Mouse (Mus musculus) midbrain, embryonic 12.5 days (tissue): ENCODE measurements around the gene Wdr45b. TPM values are rescaled to one million over a fixed set of nuclear protein-coding genes. Genes with fewer than 3 reads are reported as not detected.
A peak's percentile ranks its signal among the peaks of the same experiment; 100 is the strongest.
"Not testable (repeated sequence)": the region's sequence is repeated elsewhere in the genome, so short reads cannot be mapped to it uniquely, and the experiment has no call there.

Source experiments
- ATAC-seq: fragments of 200-750 bp; cut with Nextera tagmentation; 2 replicates; pipeline ENCODE4 v1.8.0; 2017; ENCODE audit warnings: low read depth, moderate TSS enrichment, moderate library complexity; ENCODE audit not compliant: low FRiP score
- H3K27ac ChIP-seq: fragments of 300-500 bp; sonication (generic); replicated peaks from 2 replicates; pipeline ENCODE4 v1.5.1; 2016; ENCODE audit warnings: mild to moderate bottlenecking
- H3K27me3 ChIP-seq: fragments of 300-500 bp; sonication (generic); 2 replicates; pipeline ENCODE4 v1.6.1; 2016; ENCODE audit warnings: mild to moderate bottlenecking
- H3K36me3 ChIP-seq: fragments of 300-500 bp; sonication (generic); 2 replicates; pipeline ENCODE4 v1.6.1; 2016
- H3K4me1 ChIP-seq: fragments of 300-500 bp; sonication (generic); 2 replicates; pipeline ENCODE4 v1.6.1; 2016
- H3K4me2 ChIP-seq: fragments of 300-500 bp; sonication (generic); replicated peaks from 2 replicates; pipeline ENCODE4 v1.6.1; 2016; ENCODE audit warnings: mild to moderate bottlenecking, moderate library complexity
- H3K4me3 ChIP-seq: fragments of 300-500 bp; sonication (generic); 2 replicates; pipeline ENCODE4 v1.5.1; 2016; ENCODE audit warnings: mild to moderate bottlenecking
- H3K9ac ChIP-seq: fragments of 300-500 bp; sonication (generic); replicated peaks from 2 replicates; pipeline ENCODE4 v1.6.1; 2016; ENCODE audit warnings: mild to moderate bottlenecking, moderate library complexity
- H3K9me3 ChIP-seq: fragments of 300-500 bp; sonication (generic); 2 replicates; pipeline ENCODE4 v1.6.1; 2016; ENCODE audit warnings: mild to moderate bottlenecking
- WGBS: fragments of 180-500 bp; shearing (Covaris S2); methylation state at CpG from one replicate; pipeline ENCODE4 v1.1.7; 2016; 5-methylcytosine and 5-hydroxymethylcytosine counted together
- polyA plus RNA-seq: library from polyadenylated mRNA; unstranded; fragments of >200 nt; fragmentation: Nextera tagmentation; extraction: Ambion mirVana; gene quantifications from 2 replicates; pipeline ENCODE4 v1.2.1, GENCODE M21; 2016

The Wdr45b gene
- polyA plus RNA-seq, 1 experiment from 2014 or later, result 81.8 TPM

DNA sequence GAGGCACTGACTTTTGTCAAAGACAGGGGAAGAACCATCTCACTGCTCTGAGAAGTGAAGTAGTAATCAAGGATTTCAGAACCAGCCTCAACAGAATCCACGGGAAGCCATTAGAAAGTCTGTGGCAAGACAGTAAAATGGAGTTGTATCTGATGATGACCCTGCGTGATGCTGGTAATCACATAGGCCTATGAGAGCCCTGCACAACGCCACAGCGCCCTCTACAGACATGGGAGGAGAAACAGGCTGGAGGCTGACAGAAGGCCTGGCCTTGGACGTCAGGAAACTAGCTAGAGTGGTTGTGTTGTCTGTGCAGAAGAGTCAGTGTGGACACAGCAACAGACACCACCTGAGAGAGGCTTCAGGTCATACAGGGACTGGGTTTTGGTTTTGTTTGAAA is 8.0 kb upstream of the Wdr45b start:
- Histone ChIP-seq H3K9me3 (no peaks in the 10 kb centered on the region), H3K4me1 (no peaks in the 10 kb centered on the region), H3K27ac (no peak overlapping the region), H3K4me2 (no peak overlapping the region), H3K9ac (no peak overlapping the region), H3K36me3 (no peaks in the 10 kb centered on the region), H3K4me3 (no peak overlapping the region), H3K27me3 (no peaks in the 10 kb centered on the region)
- no peak for ATAC-seq
- WGBS, result 35% methylated on average over 5 of the region's 5 CpGs

DNA sequence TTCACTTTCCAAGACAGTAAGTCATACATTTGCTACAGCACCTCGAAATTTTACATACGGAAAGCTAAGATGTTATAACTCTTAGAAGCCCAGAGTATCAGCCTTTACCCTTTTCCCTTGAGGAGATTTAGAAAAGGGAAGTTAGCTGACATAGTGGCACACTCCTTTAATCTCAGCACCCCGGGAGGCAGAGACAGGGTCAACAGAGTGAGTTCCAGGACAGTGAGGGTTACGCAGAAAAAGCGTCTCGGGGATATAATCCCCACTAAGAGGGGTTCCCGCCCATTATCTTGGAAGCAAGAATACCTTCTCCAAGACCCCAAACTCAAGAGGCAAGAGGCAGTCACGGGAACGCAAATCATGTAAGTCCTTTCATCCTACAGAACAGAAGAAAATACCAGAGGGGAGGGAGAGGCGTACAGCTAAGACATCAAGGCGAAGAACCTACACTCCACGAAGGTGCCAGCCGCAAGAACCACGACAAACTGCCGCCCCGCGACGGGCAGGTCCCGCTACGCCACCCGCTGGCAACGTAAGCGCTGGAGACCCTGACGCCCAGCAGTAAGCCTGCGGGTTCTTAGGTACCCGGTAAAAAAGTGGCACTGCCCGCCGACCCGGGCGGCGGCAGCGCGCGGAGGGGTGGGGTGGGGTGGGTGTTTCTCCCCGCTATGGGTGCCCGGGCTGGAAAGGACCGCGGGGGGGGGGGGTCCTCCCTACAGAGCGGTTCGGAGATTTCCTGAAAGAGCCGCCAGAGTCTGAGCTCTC is 737 bp downstream of the Wdr45b start:
- Histone ChIP-seq H3K9me3 (no peaks in the 10 kb centered on the region), H3K36me3 (0 out of 2 replicates have a peak, but pooled peaks cover 6% of the 10 kb centered on the region), H3K27me3 (no peaks in the 10 kb centered on the region), H3K4me3 (peak overlapping the region; percentile 97), H3K9ac (peak overlapping the region; percentile 94), H3K27ac (peak overlapping the region; percentile 76), H3K4me1 (peaks cover 23% of the 10 kb centered on the region), H3K4me2 (peak overlapping the region; percentile 91)
- 5% methylated on average over 34 of the region's 41 CpGs for WGBS
- no peak for ATAC-seq

DNA sequence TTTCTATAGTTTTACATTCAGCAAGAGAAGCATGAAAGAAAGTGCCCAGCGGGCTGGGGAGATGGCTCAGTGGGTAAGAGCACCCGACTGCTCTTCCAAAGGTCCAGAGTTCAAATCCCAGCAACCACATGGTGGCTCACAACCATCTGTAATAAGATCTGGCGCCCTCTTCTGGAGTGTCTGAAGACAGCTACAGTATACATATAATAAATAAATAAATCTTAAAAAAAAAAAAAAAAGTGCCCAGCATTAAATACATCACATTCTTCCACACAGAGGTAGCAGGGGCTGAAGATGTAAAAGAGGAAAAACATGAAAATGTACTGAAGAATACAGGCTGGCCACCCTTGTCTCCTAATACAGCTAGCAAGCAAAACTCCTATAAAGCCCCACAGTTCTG is 5.5 kb downstream of the Wdr45b start:
- H3K27me3 ChIP-seq, H3K27ac ChIP-seq, H3K9me3 ChIP-seq, H3K4me2 ChIP-seq, H3K4me3 ChIP-seq, H3K9ac ChIP-seq, ATAC-seq: not testable (repeated sequence)
- 81% methylated on average over 3 of the region's 3 CpGs for WGBS
- peaks cover 14% of the 10 kb centered on the region for H3K4me1 ChIP-seq
- peaks cover 24% of the 10 kb centered on the region for H3K36me3 ChIP-seq

DNA sequence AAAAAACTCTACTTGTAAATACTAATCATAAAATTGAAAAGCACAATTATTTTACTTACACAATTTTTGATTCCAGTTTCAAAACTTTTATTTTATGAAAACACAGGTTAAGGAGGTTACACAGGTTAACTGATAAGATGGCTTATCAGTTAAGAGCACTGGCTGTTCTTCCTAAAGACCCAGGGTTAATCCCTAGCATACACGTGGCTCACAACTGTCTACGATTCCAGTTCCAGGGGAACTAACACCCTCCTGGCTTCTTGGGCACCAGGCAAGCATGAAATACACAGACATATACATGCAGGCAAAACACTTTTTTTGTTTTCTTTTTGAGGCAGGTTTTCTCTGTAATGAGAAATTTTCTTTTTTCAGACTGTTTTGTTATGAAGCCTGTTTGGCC is 6.1 kb downstream of the Wdr45b start:
- Histone ChIP-seq H3K4me3 (no peak overlapping the region), H3K36me3 (peaks cover 24% of the 10 kb centered on the region), H3K9me3 (no peaks in the 10 kb centered on the region), H3K27ac (no peak overlapping the region), H3K4me1 (peaks cover 10% of the 10 kb centered on the region), H3K4me2 (no peak overlapping the region), H3K9ac (no peak overlapping the region), H3K27me3 (no peaks in the 10 kb centered on the region)
- ATAC-seq, result no peak
- WGBS, result 96% methylated on average over 2 of the region's 2 CpGs

DNA sequence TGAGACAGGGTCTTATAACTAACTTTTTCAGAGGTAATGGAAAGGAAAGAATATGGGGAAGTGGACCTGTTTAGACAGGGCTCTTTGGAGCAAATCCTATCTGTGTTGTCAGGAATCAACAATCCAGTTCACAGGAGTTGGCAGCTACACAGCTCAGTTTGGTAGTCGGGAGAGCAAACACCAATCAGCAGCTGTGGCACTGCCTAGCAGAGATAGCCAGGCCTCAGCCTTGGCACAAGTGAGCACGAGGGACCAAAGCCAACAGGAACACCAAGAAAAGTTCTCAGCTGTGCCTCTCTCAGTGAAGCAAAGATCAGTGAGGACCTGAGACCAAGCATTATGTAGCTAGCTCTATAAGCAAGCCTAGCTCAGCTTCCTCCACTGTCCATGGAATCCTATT is 7.2 kb downstream of the Wdr45b start:
- Histone ChIP-seq H3K36me3 (peaks cover 24% of the 10 kb centered on the region), H3K9me3 (no peaks in the 10 kb centered on the region), H3K4me3 (no peak overlapping the region), H3K4me1 (no peaks in the 10 kb centered on the region), H3K27ac (no peak overlapping the region), H3K4me2 (no peak overlapping the region), H3K27me3 (no peaks in the 10 kb centered on the region), H3K9ac (no peak overlapping the region)
- ATAC-seq, result no peak
- 96% methylated on average over 2 of the region's 2 CpGs for WGBS

DNA sequence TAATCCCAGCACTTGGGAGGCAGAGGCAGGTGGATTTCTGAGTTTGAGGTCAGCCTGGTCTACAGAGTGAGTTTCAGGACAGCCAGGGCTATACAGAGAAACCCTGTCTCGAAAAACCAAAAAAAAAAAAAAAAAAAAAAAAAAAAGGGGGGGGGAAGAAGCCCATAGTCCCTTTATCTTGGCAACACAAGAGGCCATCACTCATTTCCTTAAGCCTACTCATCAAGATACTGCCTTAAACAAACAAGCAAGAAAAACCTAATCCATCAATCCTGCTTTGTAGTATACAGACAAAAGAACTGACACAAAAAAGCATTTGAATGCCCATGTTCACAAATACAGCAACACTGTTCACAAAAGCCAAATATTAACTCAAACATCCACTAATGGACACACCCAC is 11.8 kb downstream of the Wdr45b start:
- not testable (repeated sequence) for ATAC-seq, H3K27me3 ChIP-seq, H3K27ac ChIP-seq, H3K4me2 ChIP-seq, H3K9me3 ChIP-seq, H3K4me3 ChIP-seq, H3K9ac ChIP-seq, H3K4me1 ChIP-seq
- WGBS, result 60% methylated on average over 1 of the region's 1 CpGs
- H3K36me3 ChIP-seq, result peaks cover 36% of the 10 kb centered on the region

DNA sequence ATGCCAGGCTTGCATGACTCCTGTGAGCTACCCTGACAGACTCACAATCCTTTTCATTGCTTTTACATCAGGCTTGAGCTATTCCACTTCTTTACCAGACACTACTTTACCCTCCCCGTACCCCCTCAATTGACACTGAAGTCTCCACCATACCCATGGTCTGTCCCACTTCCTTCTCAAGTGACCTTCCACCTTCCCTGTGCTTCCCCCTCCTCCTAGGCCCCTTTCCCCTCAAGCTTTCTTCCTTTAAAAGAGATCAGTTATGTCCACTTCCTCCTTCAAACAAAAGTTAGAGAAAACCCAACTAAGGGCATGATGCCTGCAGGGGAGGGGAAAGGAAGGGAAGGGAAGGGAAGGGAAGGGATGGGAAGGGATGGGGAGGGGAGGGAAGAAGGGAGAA is 14.0 kb downstream of the Wdr45b start:
- Histone ChIP-seq H3K9ac (no peak overlapping the region), H3K27ac (no peak overlapping the region), H3K4me2 (no peak overlapping the region), H3K4me1 (no peaks in the 10 kb centered on the region), H3K36me3 (peaks cover 37% of the 10 kb centered on the region), H3K4me3 (no peak overlapping the region), H3K9me3 (no peaks in the 10 kb centered on the region), H3K27me3 (no peaks in the 10 kb centered on the region)
- 81% methylated on average over 1 of the region's 1 CpGs for whole genome bisulfite sequencing
- no peak for ATAC-seq

DNA sequence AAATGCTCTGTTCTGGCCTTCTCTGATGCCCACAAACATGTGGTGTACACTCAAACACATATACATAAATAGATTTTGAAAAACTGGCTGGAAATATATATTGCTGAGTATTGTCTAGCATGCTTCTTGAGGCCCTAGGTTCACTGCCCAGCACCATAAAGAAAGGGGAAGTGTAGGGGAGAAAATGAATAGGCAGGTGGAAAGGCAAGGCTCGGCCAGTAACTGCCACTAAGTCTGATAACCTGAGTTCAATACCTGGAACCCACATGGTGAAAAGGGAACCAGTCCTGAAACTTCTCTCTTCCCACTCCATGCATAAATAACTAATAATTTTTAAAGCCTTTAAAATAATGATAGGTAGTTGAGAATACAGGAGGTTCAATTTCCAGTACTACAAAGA is 14.6 kb downstream of the Wdr45b start:
- H3K36me3 ChIP-seq, result peaks cover 44% of the 10 kb centered on the region
- no peak for ATAC-seq
- H3K4me2 ChIP-seq, result no peak overlapping the region
- no peak overlapping the region for H3K27ac ChIP-seq
- no peak overlapping the region for H3K4me3 ChIP-seq
- 96% methylated on average over 1 of the region's 1 CpGs for WGBS
- no peak overlapping the region for H3K9ac ChIP-seq
- H3K4me1 ChIP-seq, result no peaks in the 10 kb centered on the region
- no peaks in the 10 kb centered on the region for H3K9me3 ChIP-seq
- no peaks in the 10 kb centered on the region for H3K27me3 ChIP-seq

DNA sequence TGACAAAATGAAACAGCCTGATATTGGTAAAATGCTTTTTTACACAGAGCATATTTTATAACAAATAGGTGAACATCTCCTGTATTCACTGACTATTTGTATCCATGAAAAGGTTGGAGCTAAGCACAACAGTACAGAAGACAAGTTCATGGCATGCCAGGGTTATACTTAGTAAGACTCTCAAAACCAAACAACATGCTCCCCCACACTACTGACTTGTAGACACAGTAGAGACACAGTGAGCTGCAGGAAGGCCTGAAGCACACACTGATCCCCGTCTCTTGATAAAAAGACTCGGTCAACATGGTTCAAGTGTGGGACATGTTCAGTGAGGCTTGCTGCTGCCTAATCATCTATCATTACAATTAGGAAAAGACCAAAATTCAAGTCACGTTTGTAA is 22.6 kb downstream of the Wdr45b start:
- Histone ChIP-seq H3K27ac (no peak overlapping the region), H3K36me3 (peaks cover 66% of the 10 kb centered on the region), H3K4me2 (no peak overlapping the region), H3K27me3 (no peaks in the 10 kb centered on the region), H3K9me3 (no peaks in the 10 kb centered on the region), H3K4me1 (no peaks in the 10 kb centered on the region), H3K4me3 (no peak overlapping the region), H3K9ac (no peak overlapping the region)
- no peak for ATAC-seq
- 91% methylated on average over 3 of the region's 3 CpGs for WGBS

DNA sequence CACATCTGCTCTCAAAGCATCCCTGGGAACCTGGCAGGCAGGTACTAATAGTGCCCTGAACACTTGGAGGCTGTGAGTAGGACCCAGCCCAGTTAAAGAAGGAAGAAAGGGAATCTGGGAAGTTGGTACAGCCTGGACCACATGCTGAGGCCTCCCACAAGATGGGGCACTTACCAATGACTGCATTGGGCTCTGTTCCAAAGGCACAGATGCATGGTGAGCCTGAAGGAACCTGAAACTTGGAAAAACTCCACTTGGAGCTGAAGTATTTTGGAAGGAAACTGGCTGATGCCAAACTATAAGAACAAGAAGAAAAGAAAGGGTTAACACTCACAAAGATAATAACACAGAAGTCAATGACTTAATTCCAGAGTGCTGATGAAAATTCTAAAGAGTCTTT is 25.6 kb downstream of the Wdr45b start:
- Histone ChIP-seq H3K9me3 (no peaks in the 10 kb centered on the region), H3K9ac (no peak overlapping the region), H3K4me2 (no peak overlapping the region), H3K4me3 (no peak overlapping the region), H3K27ac (no peak overlapping the region), H3K4me1 (no peaks in the 10 kb centered on the region), H3K36me3 (peaks cover 46% of the 10 kb centered on the region), H3K27me3 (no peaks in the 10 kb centered on the region)
- ATAC-seq, result no peak

DNA sequence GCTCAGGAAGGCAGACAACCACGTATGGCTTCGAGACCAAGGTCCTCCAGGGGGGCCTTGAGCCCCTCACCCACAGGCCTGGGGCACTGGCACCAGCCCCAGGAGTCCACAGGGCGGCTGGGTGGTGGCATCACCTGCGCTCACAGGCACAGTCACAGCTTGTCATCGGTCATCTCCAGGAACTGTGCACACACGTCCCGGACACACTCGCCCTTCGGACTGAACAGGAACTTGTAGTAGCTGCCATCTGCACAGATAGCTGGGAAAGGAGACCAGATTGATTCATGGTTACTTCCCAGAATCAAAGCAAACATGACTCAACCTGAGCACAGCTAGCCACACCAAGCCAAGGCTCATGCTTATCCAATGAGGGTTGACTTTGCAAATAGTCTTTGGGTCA is 26.0 kb downstream of the Wdr45b start:
- Histone ChIP-seq H3K36me3 (peaks cover 45% of the 10 kb centered on the region), H3K4me1 (no peaks in the 10 kb centered on the region), H3K4me2 (no peak overlapping the region), H3K27me3 (no peaks in the 10 kb centered on the region), H3K9ac (no peak overlapping the region), H3K4me3 (no peak overlapping the region), H3K27ac (no peak overlapping the region), H3K9me3 (no peaks in the 10 kb centered on the region)
- 97% methylated on average over 9 of the region's 9 CpGs for WGBS
- no peak for ATAC-seq

DNA sequence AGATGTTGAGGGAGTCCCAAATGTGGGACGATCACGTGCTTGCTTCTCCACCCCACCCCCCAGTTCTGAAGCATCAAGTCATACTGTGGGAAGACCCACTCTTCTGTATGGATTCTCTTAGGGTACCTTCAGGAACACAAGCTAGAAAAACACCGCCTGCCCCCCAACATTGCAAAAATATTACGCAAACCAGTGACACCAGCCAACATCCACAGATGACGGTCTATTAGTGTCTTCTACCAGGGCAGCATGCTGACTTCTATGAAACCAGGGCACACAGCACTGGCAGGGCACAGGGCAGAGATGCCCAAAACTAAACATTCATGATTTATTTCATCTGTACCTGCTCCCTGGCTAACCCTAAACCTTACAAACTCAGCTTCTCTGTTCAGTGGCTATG is 27.6 kb downstream of the Wdr45b start:
- 96% methylated on average over 5 of the region's 5 CpGs for WGBS
- no peak overlapping the region for H3K27ac ChIP-seq
- no peaks in the 10 kb centered on the region for H3K9me3 ChIP-seq
- no peak overlapping the region for H3K9ac ChIP-seq
- H3K27me3 ChIP-seq, result no peaks in the 10 kb centered on the region
- H3K4me3 ChIP-seq, result no peak overlapping the region
- peaks cover 38% of the 10 kb centered on the region for H3K36me3 ChIP-seq
- no peak for ATAC-seq
- no peak overlapping the region for H3K4me2 ChIP-seq
- no peaks in the 10 kb centered on the region for H3K4me1 ChIP-seq

DNA sequence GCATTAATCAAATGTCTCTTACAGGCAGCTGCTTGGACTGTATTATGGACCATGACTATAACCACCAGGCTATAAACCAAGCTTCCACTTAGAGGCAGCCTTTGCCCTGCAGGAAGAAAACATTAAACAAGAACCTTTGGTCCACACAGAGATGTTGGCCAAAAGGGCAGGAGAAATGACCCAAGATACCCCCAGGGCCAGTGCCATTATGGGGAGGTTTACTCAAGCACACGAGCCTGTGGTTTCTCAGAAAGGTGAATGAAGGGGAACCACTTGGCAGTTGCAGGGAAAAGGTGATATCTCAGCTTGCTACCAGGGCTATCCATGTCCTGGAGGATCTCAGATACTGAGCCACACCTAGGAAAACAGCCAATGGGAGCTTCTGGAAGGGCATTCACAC is 28.2 kb downstream of the Wdr45b start:
- Histone ChIP-seq H3K4me1 (no peaks in the 10 kb centered on the region), H3K4me3 (no peak overlapping the region), H3K27ac (no peak overlapping the region), H3K27me3 (no peaks in the 10 kb centered on the region), H3K36me3 (peaks cover 38% of the 10 kb centered on the region), H3K9ac (no peak overlapping the region), H3K9me3 (no peaks in the 10 kb centered on the region), H3K4me2 (no peak overlapping the region)
- no peak for ATAC-seq
- 83% methylated on average over 1 of the region's 1 CpGs for WGBS
